In the genomic region with DNA sequence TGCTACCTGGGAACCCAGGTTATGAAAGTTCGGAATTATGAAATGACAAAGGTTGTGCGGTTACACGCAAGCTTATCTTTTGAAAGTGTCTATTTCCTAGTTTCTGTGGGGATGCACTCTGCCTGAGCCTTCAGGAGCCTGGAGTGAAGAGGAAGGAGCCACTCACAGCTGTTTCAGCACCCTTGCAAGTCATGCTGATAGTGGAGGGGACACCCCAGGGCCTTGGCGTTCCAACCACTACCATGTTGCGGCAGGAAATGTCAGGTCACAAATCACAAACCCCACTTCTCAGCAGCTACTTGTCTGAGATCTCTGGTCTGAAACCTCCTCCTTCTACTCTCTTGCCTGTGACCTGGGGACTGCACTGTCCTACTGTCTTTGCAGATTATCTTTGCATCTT, we compare ENCODE assay signal across 23 mouse cellular contexts.
DNase-seq lines count a peak whose midpoint lies in the region; ATAC-seq and TF ChIP-seq lines count a peak whose summit lies in the region.
"Had no signal": no experiment of that assay in that cellular context is flagged by ENCODE, and none has a peak within 500 bp of the region (broad histone marks: within the 10 kb centered on the region; RNA-seq: fewer than 3 reads in every experiment).

No protein-coding gene starts in this region.

- H3K27ac ChIP-seq in liver, embryonic 16.5 days (ENCODE audit: low read length): no peak overlapping the region; the same call in 1 of the 2 replicates
- no peak overlapping the region for H3K27ac ChIP-seq in liver, embryonic 11.5 days (ENCODE audit: low read depth, low read length)
- H3K27ac ChIP-seq in liver, postnatal 0 days (ENCODE audit: low read depth): no peak overlapping the region; the same call in 1 of the 2 replicates
- no peak overlapping the region for H3K27ac ChIP-seq in hindbrain, postnatal 0 days
- H3K27ac ChIP-seq: embryonic facial prominence, embryonic 10.5 days; forebrain, embryonic 13.5 days; hindbrain, embryonic 14.5 days; limb, embryonic 13.5 days; lung, embryonic 15.5 days; macrophage; neural tube, embryonic 13.5 days had no signal

- WGBS in liver, embryonic 16.5 days (ENCODE audit: insufficient replicate concordance): 17% methylated on average over 5 of the region's 5 CpGs
- 51% methylated on average over 5 of the region's 5 CpGs for WGBS in liver, embryonic 11.5 days
- WGBS in liver, postnatal 0 days (ENCODE audit: insufficient replicate concordance): 34% methylated on average over 5 of the region's 5 CpGs
- 92% methylated on average over 5 of the region's 5 CpGs for WGBS in hindbrain, postnatal 0 days

- no peaks in the 10 kb centered on the region for H3K4me1 ChIP-seq in liver, embryonic 16.5 days (ENCODE audit: control insufficient read depth, low read depth, low read length)
- no peaks in the 10 kb centered on the region for H3K4me1 ChIP-seq in liver, embryonic 11.5 days (replicated peaks; ENCODE audit: control insufficient read depth, insufficient read depth, low read length)
- H3K4me1 ChIP-seq in liver, postnatal 0 days (ENCODE audit: insufficient read depth): 0 out of 2 replicates have a peak, but pooled peaks cover 2% of the 10 kb centered on the region
- no peaks in the 10 kb centered on the region for H3K4me1 ChIP-seq in hindbrain, postnatal 0 days (ENCODE audit: insufficient read depth, low read length)
- H3K4me1 ChIP-seq: forebrain, embryonic 13.5 days; limb, embryonic 13.5 days; lung, embryonic 15.5 days; neural tube, embryonic 13.5 days had no signal

- no peaks in the 10 kb centered on the region for H3K9me3 ChIP-seq in liver, embryonic 16.5 days (replicated peaks; ENCODE audit: control insufficient read depth, low read length)
- H3K9me3 ChIP-seq in liver, embryonic 11.5 days (ENCODE audit: control insufficient read depth, low read length): no peaks in the 10 kb centered on the region
- no peaks in the 10 kb centered on the region for H3K9me3 ChIP-seq in liver, postnatal 0 days (ENCODE audit: low read length)
- no peaks in the 10 kb centered on the region for H3K9me3 ChIP-seq in hindbrain, postnatal 0 days (ENCODE audit: low read length)
- H3K9me3 ChIP-seq: embryonic facial prominence, embryonic 10.5 days; forebrain, embryonic 13.5 days; G1E; limb, embryonic 13.5 days; lung, embryonic 15.5 days; neural tube, embryonic 13.5 days had no signal

- no peak overlapping the region for H3K4me2 ChIP-seq in liver, embryonic 16.5 days (ENCODE audit: low read depth, low read length)
- H3K4me2 ChIP-seq in liver, embryonic 11.5 days: no peak overlapping the region
- H3K4me2 ChIP-seq in liver, postnatal 0 days (ENCODE audit: low read depth, low read length): no peak overlapping the region
- H3K4me2 ChIP-seq in hindbrain, postnatal 0 days (ENCODE audit: low read depth, low read length): no peak overlapping the region
- H3K4me2 ChIP-seq: forebrain, embryonic 13.5 days; hindbrain, embryonic 14.5 days; limb, embryonic 13.5 days; lung, embryonic 15.5 days; neural tube, embryonic 13.5 days had no signal

- ATAC-seq in liver, embryonic 16.5 days (ENCODE audit: low read depth): peak; percentile 58
- no peak for ATAC-seq in liver, embryonic 11.5 days (replicated peaks; ENCODE audit: low FRiP score)
- ATAC-seq in CD4-positive, CD25-positive, alpha-beta regulatory T cell, adult 4 months: peak; percentile 17
- ATAC-seq in liver, postnatal 0 days: peak; percentile 76
- no peak for ATAC-seq in hindbrain, postnatal 0 days
- ATAC-seq: forebrain, embryonic 13.5 days had no signal

- peak; percentile 31; the same call in 1 of the 2 replicates for TF ChIP-seq EP300 in liver, postnatal 0 days (IDR thresholded peaks at IDR 0.05; ENCODE audit: low read depth)

- no peak for DNase-seq in liver, embryonic 11.5 days (ENCODE audit: low spot score)
- DNase-seq in liver, postnatal 0 days: peak; percentile 47
- DNase-seq in spleen, postnatal 36 days (ENCODE audit: low spot score in 2 of 2): peak; percentile 83 to 84
- no peak for DNase-seq in heart, postnatal 25 days (ENCODE audit: low spot score)
- no peak for DNase-seq in cerebellum, postnatal 14 days
- no peak for DNase-seq in hindbrain, postnatal 0 days (ENCODE audit: low spot score)
- DNase-seq: adrenal gland, adult 2 months; cerebellum, postnatal 25 days; gastrocnemius, postnatal 25 days; heart, postnatal 10 days; kidney, adult 11 months; kidney, postnatal 10 days; right cerebral cortex, postnatal 25 days had no signal

- no peak for TF ChIP-seq CTCF in liver, postnatal 0 days (IDR thresholded peaks at IDR 0.05; ENCODE audit: low read depth)
- TF ChIP-seq CTCF in hindbrain, postnatal 0 days (IDR thresholded peaks at IDR 0.05; ENCODE audit: low read depth): no peak

- H3K36me3 ChIP-seq in liver, embryonic 16.5 days (ENCODE audit: control insufficient read depth, insufficient read depth): no peaks in the 10 kb centered on the region
- no peaks in the 10 kb centered on the region for H3K36me3 ChIP-seq in liver, embryonic 11.5 days (ENCODE audit: control insufficient read depth, insufficient read depth, low read length)
- no peaks in the 10 kb centered on the region for H3K36me3 ChIP-seq in liver, postnatal 0 days (replicated peaks; ENCODE audit: insufficient read depth, low read length)
- H3K36me3 ChIP-seq in hindbrain, postnatal 0 days (ENCODE audit: insufficient read depth, low read length): no peaks in the 10 kb centered on the region
- H3K36me3 ChIP-seq: embryonic facial prominence, embryonic 10.5 days; G1E; limb, embryonic 13.5 days; lung, embryonic 15.5 days; neural tube, embryonic 13.5 days had no signal

- intact Hi-C loops in heart, postnatal 25 days (cut with DNase I): no loop called here

- no peaks in the 10 kb centered on the region for H3K27me3 ChIP-seq in liver, embryonic 16.5 days (ENCODE audit: control insufficient read depth, insufficient read depth, low read depth, low read length)
- no peaks in the 10 kb centered on the region for H3K27me3 ChIP-seq in liver, embryonic 11.5 days (replicated peaks; ENCODE audit: control insufficient read depth, insufficient read depth, low read length)
- no peaks in the 10 kb centered on the region for H3K27me3 ChIP-seq in liver, postnatal 0 days (ENCODE audit: insufficient read depth, low read length)
- H3K27me3 ChIP-seq in hindbrain, postnatal 0 days (ENCODE audit: insufficient read depth, low read length): no peaks in the 10 kb centered on the region
- H3K27me3 ChIP-seq: forebrain, embryonic 13.5 days; lung, embryonic 15.5 days; neural tube, embryonic 13.5 days had no signal

- no peak overlapping the region for H3K9ac ChIP-seq in liver, embryonic 16.5 days (ENCODE audit: low read depth, low read length)
- H3K9ac ChIP-seq in liver, embryonic 11.5 days (ENCODE audit: low read depth, low read length): no peak overlapping the region
- H3K9ac ChIP-seq in liver, postnatal 0 days (replicated peaks): no peak overlapping the region
- no peak overlapping the region for H3K9ac ChIP-seq in hindbrain, postnatal 0 days (replicated peaks; ENCODE audit: low read length)
- H3K9ac ChIP-seq: forebrain, embryonic 13.5 days; hindbrain, embryonic 14.5 days; limb, embryonic 13.5 days; lung, embryonic 15.5 days; neural tube, embryonic 13.5 days had no signal

- H3K4me3 ChIP-seq in liver, embryonic 16.5 days (ENCODE audit: low read depth, low read length): no peak overlapping the region
- no peak overlapping the region for H3K4me3 ChIP-seq in liver, embryonic 11.5 days (ENCODE audit: low read depth, low read length)
- no peak overlapping the region for H3K4me3 ChIP-seq in liver, postnatal 0 days (ENCODE audit: low read depth, low read length)
- no peak overlapping the region for H3K4me3 ChIP-seq in hindbrain, postnatal 0 days (ENCODE audit: low read length)
- H3K4me3 ChIP-seq: embryonic facial prominence, embryonic 10.5 days; forebrain, embryonic 13.5 days; limb, embryonic 13.5 days; lung, embryonic 15.5 days; neural tube, embryonic 13.5 days had no signal

Comparison
In these comparisons a context has a peak if more than half of its experiments do, and no peak if none do; other contexts are left out.
1. ATAC-seq: peak in liver, embryonic 16.5 days (single experiment), CD4-positive, CD25-positive, alpha-beta regulatory T cell, adult 4 months (single experiment) and liver, postnatal 0 days (single experiment); none in liver, embryonic 11.5 days (single experiment) and hindbrain, postnatal 0 days (single experiment).
2. DNase-seq: peak in liver, postnatal 0 days (single experiment) and spleen, postnatal 36 days (2 of 2); none in liver, embryonic 11.5 days (single experiment), heart, postnatal 25 days (single experiment), cerebellum, postnatal 14 days (0 of 2) and hindbrain, postnatal 0 days (single experiment).